Mouse (Mus musculus): ENCODE results near the gene Bdh1. TPM values are rescaled to one million over a fixed set of nuclear protein-coding genes. Genes with fewer than 3 reads are reported as not detected.

Gene Bdh1
- polyA plus RNA-seq, 1 experiment from 2014 or later = 15.6 TPM

- Histone ChIP-seq H3K9ac (no peak overlapping the region), H3K36me3 (no peaks in the 10 kb centered on the region), H3K27ac (ENCODE audit: poor library complexity, severe bottlenecking) (no peak overlapping the region), H3K4me3 (no peak overlapping the region), H3K27me3 (replicated peaks) (no peaks in the 10 kb centered on the region), H3K4me2 (no peak overlapping the region), H3K4me1 (replicated peaks) (no peaks in the 10 kb centered on the region), H3K9me3 (replicated peaks) (no peaks in the 10 kb centered on the region)
- ATAC-seq (ENCODE audit: insufficient number of reproducible peaks, low FRiP score) = no peak
- WGBS = 77% methylated on average over 4 of the region's 4 CpGs
These were observed 27.9 kb downstream of the Bdh1 start for GRCm38 (mm10) chr16:31449973-31450372.

- Histone ChIP-seq H3K27ac (ENCODE audit: poor library complexity, severe bottlenecking) (no peak overlapping the region), H3K9me3 (replicated peaks) (no peaks in the 10 kb centered on the region), H3K4me1 (replicated peaks) (peaks cover 9% of the 10 kb centered on the region), H3K36me3 (no peaks in the 10 kb centered on the region), H3K27me3 (replicated peaks) (no peaks in the 10 kb centered on the region), H3K9ac (no peak overlapping the region), H3K4me3 (no peak overlapping the region), H3K4me2 (no peak overlapping the region)
- 70% methylated on average over 3 of the region's 3 CpGs for WGBS
- ATAC-seq (ENCODE audit: insufficient number of reproducible peaks, low FRiP score) = no peak
These were observed 29.2 kb downstream of the Bdh1 start for GRCm38 (mm10) chr16:31451235-31451634.

- no peak overlapping the region for H3K4me3 ChIP-seq
- H3K27me3 ChIP-seq (replicated peaks) = no peaks in the 10 kb centered on the region
- WGBS = 79% methylated on average over 5 of the region's 7 CpGs
- H3K36me3 ChIP-seq = no peaks in the 10 kb centered on the region
- ATAC-seq (ENCODE audit: insufficient number of reproducible peaks, low FRiP score) = no peak
- H3K27ac ChIP-seq (ENCODE audit: poor library complexity, severe bottlenecking) = no peak overlapping the region
- no peak overlapping the region for H3K4me2 ChIP-seq
- no peak overlapping the region for H3K9ac ChIP-seq
- H3K9me3 ChIP-seq (replicated peaks) = no peaks in the 10 kb centered on the region
- peaks cover 9% of the 10 kb centered on the region for H3K4me1 ChIP-seq (replicated peaks)
These were observed 30.4 kb downstream of the Bdh1 start for GRCm38 (mm10) chr16:31452467-31452866.

- Histone ChIP-seq H3K4me1 (replicated peaks) (peaks cover 9% of the 10 kb centered on the region), H3K36me3 (no peaks in the 10 kb centered on the region), H3K9me3 (replicated peaks) (no peaks in the 10 kb centered on the region), H3K27ac (ENCODE audit: poor library complexity, severe bottlenecking) (no peak overlapping the region), H3K4me2 (no peak overlapping the region), H3K9ac (no peak overlapping the region), H3K27me3 (replicated peaks) (no peaks in the 10 kb centered on the region), H3K4me3 (no peak overlapping the region)
- no peak for ATAC-seq (ENCODE audit: insufficient number of reproducible peaks, low FRiP score)
- WGBS = 86% methylated on average over 4 of the region's 4 CpGs
These were observed 31.9 kb downstream of the Bdh1 start for GRCm38 (mm10) chr16:31454013-31454412.

- Histone ChIP-seq H3K4me2 (no peak overlapping the region; the same call in 1 of the 2 replicates), H3K4me3 (no peak overlapping the region), H3K36me3 (no peaks in the 10 kb centered on the region), H3K27ac (ENCODE audit: poor library complexity, severe bottlenecking) (no peak overlapping the region), H3K9me3 (replicated peaks) (no peaks in the 10 kb centered on the region), H3K27me3 (replicated peaks) (peaks cover 6% of the 10 kb centered on the region), H3K9ac (no peak overlapping the region), H3K4me1 (replicated peaks) (peaks cover 15% of the 10 kb centered on the region)
- 60% methylated on average over 21 of the region's 21 CpGs for WGBS
- peak; percentile 31; the same call in 1 of the 2 replicates for ATAC-seq (ENCODE audit: insufficient number of reproducible peaks, low FRiP score)
These were observed 33.4 kb downstream of the Bdh1 start for GRCm38 (mm10) chr16:31455276-31456045.

GRCm38 (mm10) chr16:31458229-31458918, 36.3 kb downstream of the Bdh1 start:
- Histone ChIP-seq H3K27me3 (replicated peaks) (peaks cover 29% of the 10 kb centered on the region), H3K36me3 (no peaks in the 10 kb centered on the region), H3K4me3 (peak overlapping the region; percentile 49), H3K9me3 (replicated peaks) (no peaks in the 10 kb centered on the region), H3K9ac (peak overlapping the region; percentile 76), H3K27ac (ENCODE audit: poor library complexity, severe bottlenecking) (no peak overlapping the region), H3K4me2 (peak overlapping the region; percentile 83), H3K4me1 (replicated peaks) (peaks cover 19% of the 10 kb centered on the region)
- 5% methylated on average over 17 of the region's 17 CpGs for WGBS
- ATAC-seq (ENCODE audit: insufficient number of reproducible peaks, low FRiP score) = 0 out of 2 replicates have a peak, but pooled peaks have one; percentile 30

- 0 out of 2 replicates have a peak, but pooled peaks have one; percentile 10 for ATAC-seq (ENCODE audit: insufficient number of reproducible peaks, low FRiP score)
- Histone ChIP-seq H3K4me2 (peak overlapping the region; percentile 18), H3K9ac (no peak overlapping the region), H3K27ac (ENCODE audit: poor library complexity, severe bottlenecking) (no peak overlapping the region), H3K27me3 (replicated peaks) (peaks cover 29% of the 10 kb centered on the region), H3K4me1 (replicated peaks) (peaks cover 19% of the 10 kb centered on the region), H3K9me3 (replicated peaks) (no peaks in the 10 kb centered on the region), H3K4me3 (no peak overlapping the region), H3K36me3 (no peaks in the 10 kb centered on the region)
- WGBS = 22% methylated on average over 10 of the region's 10 CpGs
These were observed 37.9 kb downstream of the Bdh1 start for GRCm38 (mm10) chr16:31459968-31460461.

GRCm38 (mm10) chr16:31460506-31460905, 38.4 kb downstream of the Bdh1 start:
- WGBS = 33% methylated on average over 13 of the region's 13 CpGs
- H3K9ac ChIP-seq = no peak overlapping the region
- H3K9me3 ChIP-seq (replicated peaks) = no peaks in the 10 kb centered on the region
- peak overlapping the region; percentile 18; the same call in 1 of the 2 replicates for H3K4me2 ChIP-seq
- H3K27ac ChIP-seq (ENCODE audit: poor library complexity, severe bottlenecking) = no peak overlapping the region
- no peak for ATAC-seq (ENCODE audit: insufficient number of reproducible peaks, low FRiP score)
- peaks cover 29% of the 10 kb centered on the region for H3K27me3 ChIP-seq (replicated peaks)
- no peaks in the 10 kb centered on the region for H3K36me3 ChIP-seq
- no peak overlapping the region for H3K4me3 ChIP-seq
- H3K4me1 ChIP-seq (replicated peaks) = peaks cover 16% of the 10 kb centered on the region

GRCm38 (mm10) chr16:31461046-31461445, 39.0 kb downstream of the Bdh1 start:
- peaks cover 11% of the 10 kb centered on the region for H3K4me1 ChIP-seq (replicated peaks)
- H3K4me3 ChIP-seq = no peak overlapping the region
- no peak for ATAC-seq (ENCODE audit: insufficient number of reproducible peaks, low FRiP score)
- no peaks in the 10 kb centered on the region for H3K36me3 ChIP-seq
- no peak overlapping the region for H3K4me2 ChIP-seq
- no peaks in the 10 kb centered on the region for H3K9me3 ChIP-seq (replicated peaks)
- 58% methylated on average over 5 of the region's 5 CpGs for WGBS
- H3K27me3 ChIP-seq (replicated peaks) = peaks cover 29% of the 10 kb centered on the region
- no peak overlapping the region for H3K27ac ChIP-seq (ENCODE audit: poor library complexity, severe bottlenecking)
- no peak overlapping the region for H3K9ac ChIP-seq

- H3K4me2 ChIP-seq = no peak overlapping the region
- 17% methylated on average over 12 of the region's 12 CpGs for WGBS
- H3K27me3 ChIP-seq (replicated peaks) = peaks cover 29% of the 10 kb centered on the region
- H3K36me3 ChIP-seq = no peaks in the 10 kb centered on the region
- ATAC-seq (ENCODE audit: insufficient number of reproducible peaks, low FRiP score) = no peak
- peaks cover 11% of the 10 kb centered on the region for H3K4me1 ChIP-seq (replicated peaks)
- H3K9ac ChIP-seq = no peak overlapping the region
- H3K27ac ChIP-seq (ENCODE audit: poor library complexity, severe bottlenecking) = no peak overlapping the region
- H3K9me3 ChIP-seq (replicated peaks) = no peaks in the 10 kb centered on the region
- H3K4me3 ChIP-seq = no peak overlapping the region
These were observed 40.1 kb downstream of the Bdh1 start for GRCm38 (mm10) chr16:31462113-31462687.

GRCm38 (mm10) chr16:31464953-31465352, 42.9 kb downstream of the Bdh1 start:
- WGBS = 65% methylated on average over 5 of the region's 5 CpGs

More at GRCm38 (mm10) chr16:31464953-31465352, 42.9 kb downstream of the Bdh1 start:
- Histone ChIP-seq H3K27me3 (replicated peaks) (peaks cover 27% of the 10 kb centered on the region), H3K4me2 (no peak overlapping the region), H3K4me3 (no peak overlapping the region), H3K9ac (no peak overlapping the region), H3K9me3 (replicated peaks) (no peaks in the 10 kb centered on the region), H3K36me3 (no peaks in the 10 kb centered on the region), H3K27ac (ENCODE audit: poor library complexity, severe bottlenecking) (no peak overlapping the region), H3K4me1 (replicated peaks) (peaks cover 9% of the 10 kb centered on the region)
- no peak for ATAC-seq (ENCODE audit: insufficient number of reproducible peaks, low FRiP score)
